Mouse (Mus musculus): Measurements from ENCODE around the gene Unc13d. TPM values are rescaled to one million over a fixed set of nuclear protein-coding genes. Genes with fewer than 3 reads are reported as not detected.

The Unc13d gene
- polyA plus RNA-seq, 1 experiment from 2014 or later, result 0.69 TPM

- 5% methylated on average over 40 of the region's 43 CpGs for WGBS
- ATAC-seq (ENCODE audit: low FRiP score), result peak; percentile 97
- Histone ChIP-seq H3K27me3 (no peaks in the 10 kb centered on the region), H3K4me3 (replicated peaks) (peak within 1 kb of the TSS; percentile 54), H3K9ac (peak within 1 kb of the TSS; percentile 56), H3K27ac (peak within 1 kb of the TSS; percentile 75), H3K4me1 (peaks cover 17% of the 10 kb centered on the region), H3K36me3 (replicated peaks) (peaks cover 27% of the 10 kb centered on the region), H3K4me2 (peak within 1 kb of the TSS; percentile 51), H3K9me3 (no peaks in the 10 kb centered on the region)
Observed at GRCm38 (mm10) chr11:116086258-116087193, 8.8 kb upstream of the Unc13d start, which contains the start of gene Wbp2. Gene Wbp2, minus strand, starts transcription at chr11:116086995.

GRCm38 (mm10) chr11:116084166-116084565 is 6.4 kb upstream of the Unc13d start:
- Histone ChIP-seq H3K36me3 (replicated peaks) (peaks cover 50% of the 10 kb centered on the region), H3K27ac (no peak overlapping the region), H3K4me1 (peaks cover 20% of the 10 kb centered on the region), H3K9me3 (no peaks in the 10 kb centered on the region), H3K4me3 (replicated peaks) (no peak overlapping the region), H3K27me3 (no peaks in the 10 kb centered on the region), H3K4me2 (no peak overlapping the region), H3K9ac (no peak overlapping the region)
- no peak for ATAC-seq (ENCODE audit: low FRiP score)
- 96% methylated on average over 6 of the region's 6 CpGs for WGBS

DNA sequence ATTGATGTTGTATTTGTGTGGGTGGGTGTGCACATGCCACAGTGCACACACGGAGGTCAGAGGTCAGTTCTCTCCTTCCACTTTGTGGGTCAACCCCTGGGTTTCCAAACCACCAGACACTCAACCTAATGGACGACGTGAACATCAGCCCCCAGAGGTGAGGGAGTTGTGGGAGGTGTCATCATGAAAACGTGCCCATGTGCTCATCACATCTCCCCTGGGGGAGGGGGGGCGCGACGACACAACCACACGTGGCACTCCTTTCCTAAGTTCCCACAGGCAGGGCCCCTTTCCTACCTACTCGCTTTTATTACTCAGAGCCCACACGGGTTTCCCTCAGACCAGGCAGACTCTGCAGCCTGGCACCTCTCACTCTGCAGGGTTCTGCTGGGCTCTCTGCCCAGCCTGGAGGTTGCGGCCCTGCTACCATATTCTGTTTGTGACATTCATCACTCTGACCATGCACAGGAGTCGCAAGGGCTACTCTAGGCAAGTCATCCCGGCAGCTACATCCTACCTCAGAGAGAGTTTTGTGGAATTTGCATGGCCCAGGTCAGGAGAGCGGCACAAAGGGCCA is 5.4 kb upstream of the Unc13d start:
- H3K4me1 ChIP-seq, result peaks cover 27% of the 10 kb centered on the region
- no peaks in the 10 kb centered on the region for H3K9me3 ChIP-seq

DNA sequence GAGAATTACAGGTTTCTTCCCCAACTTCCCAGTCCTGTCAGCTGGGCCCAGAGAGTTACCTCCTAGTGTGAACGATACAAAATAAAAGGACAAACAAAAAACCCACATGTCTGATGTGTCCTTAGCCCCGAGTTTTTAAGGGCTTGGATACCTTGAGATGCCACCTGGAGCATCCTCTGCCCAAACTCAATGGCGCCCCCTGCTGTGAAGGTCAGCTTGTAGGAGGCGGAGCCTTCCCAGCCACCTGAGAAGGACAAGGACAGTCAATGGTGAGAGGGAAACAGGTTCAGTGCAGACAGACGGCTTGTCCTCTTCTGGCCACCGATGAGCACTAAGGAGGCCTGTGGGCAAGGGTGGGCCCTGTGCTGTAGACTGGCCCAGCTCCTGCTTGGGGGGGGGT is 3.3 kb upstream of the Unc13d start:
- H3K4me3 ChIP-seq (replicated peaks), result no peak overlapping the region
- ATAC-seq (ENCODE audit: low FRiP score), result no peak
- H3K9me3 ChIP-seq, result no peaks in the 10 kb centered on the region
- no peak overlapping the region for H3K4me2 ChIP-seq
- no peak overlapping the region for H3K27ac ChIP-seq
- no peak overlapping the region for H3K9ac ChIP-seq
- H3K4me1 ChIP-seq, result peaks cover 27% of the 10 kb centered on the region
- H3K36me3 ChIP-seq (replicated peaks), result peaks cover 57% of the 10 kb centered on the region
- whole genome bisulfite sequencing, result 73% methylated on average over 6 of the region's 6 CpGs
- H3K27me3 ChIP-seq, result no peaks in the 10 kb centered on the region

More for the DNA sequence above, 5.4 kb upstream of the Unc13d start:
- peaks cover 57% of the 10 kb centered on the region for H3K36me3 ChIP-seq (replicated peaks)
- no peak overlapping the region for H3K9ac ChIP-seq
- ATAC-seq (ENCODE audit: low FRiP score), result no peak
- no peak overlapping the region for H3K4me3 ChIP-seq (replicated peaks)
- H3K27me3 ChIP-seq, result no peaks in the 10 kb centered on the region
- WGBS, result 93% methylated on average over 14 of the region's 14 CpGs
- H3K27ac ChIP-seq, result no peak overlapping the region
- no peak overlapping the region for H3K4me2 ChIP-seq

DNA sequence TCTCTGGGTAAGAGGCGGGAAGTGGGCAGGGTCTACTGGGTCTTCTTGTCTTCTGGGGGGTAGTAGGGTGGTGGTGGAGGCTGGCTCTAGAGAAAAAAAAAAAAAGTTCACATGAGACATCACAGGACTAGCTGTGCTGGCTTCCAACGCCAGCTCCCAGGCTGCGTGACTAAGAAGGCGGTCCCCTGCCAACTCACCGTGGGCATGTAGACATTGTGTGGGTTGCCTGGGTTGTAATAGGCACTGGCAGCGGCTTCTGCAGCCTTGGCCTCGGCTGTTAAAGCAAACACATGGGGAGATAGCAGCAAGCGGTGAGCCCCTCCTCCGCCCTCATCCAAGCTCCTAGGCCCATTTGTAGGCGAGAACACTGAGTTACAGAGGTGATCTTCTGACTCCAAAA is 1.8 kb upstream of the Unc13d start:
- no peak for ATAC-seq (ENCODE audit: low FRiP score)
- Histone ChIP-seq H3K4me2 (no peak overlapping the region), H3K27ac (no peak overlapping the region), H3K36me3 (replicated peaks) (peaks cover 54% of the 10 kb centered on the region), H3K4me1 (peaks cover 19% of the 10 kb centered on the region), H3K9me3 (no peaks in the 10 kb centered on the region), H3K27me3 (no peaks in the 10 kb centered on the region), H3K4me3 (replicated peaks) (no peak overlapping the region), H3K9ac (no peak overlapping the region)
- 87% methylated on average over 10 of the region's 10 CpGs for WGBS

DNA sequence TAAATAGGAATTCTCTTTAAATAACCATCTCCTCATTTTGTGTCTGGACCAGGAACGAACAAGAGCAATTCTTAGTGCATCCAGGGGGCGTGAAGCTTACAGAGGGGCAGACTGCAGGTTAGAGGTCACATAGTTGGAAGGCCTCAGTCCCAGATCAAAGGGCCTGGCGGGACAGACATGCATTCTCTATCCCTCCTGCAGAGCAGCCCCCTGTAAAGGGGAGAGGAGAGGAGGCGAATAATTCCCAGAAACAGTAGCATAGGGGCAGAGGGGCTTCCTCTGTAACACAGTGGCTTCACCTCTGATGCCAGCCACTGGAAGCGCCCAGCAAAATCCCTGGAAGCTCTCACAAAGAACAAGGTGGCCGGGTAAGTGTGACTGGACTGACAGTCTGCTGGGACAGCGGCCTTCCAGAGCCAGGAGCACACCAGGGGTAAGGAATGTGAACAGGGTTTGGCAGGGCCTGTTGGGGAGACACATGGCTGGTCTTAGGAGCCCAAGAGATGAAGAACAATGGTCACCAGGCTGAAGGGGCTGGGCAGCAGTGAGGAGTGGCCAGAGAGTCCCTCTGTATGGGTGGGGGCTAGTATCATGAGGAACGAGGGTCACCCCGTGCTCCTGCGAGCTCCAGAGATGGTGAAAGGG is 1.0 kb upstream of the Unc13d start:
- Histone ChIP-seq H3K4me1 (peaks cover 19% of the 10 kb centered on the region), H3K27me3 (no peaks in the 10 kb centered on the region), H3K27ac (peak overlapping the region; percentile 65), H3K4me3 (replicated peaks) (no peak overlapping the region), H3K36me3 (replicated peaks) (peaks cover 51% of the 10 kb centered on the region), H3K9ac (peak overlapping the region; percentile 17; the same call in 1 of the 2 replicates), H3K4me2 (peak overlapping the region; percentile 50; the same call in 1 of the 2 replicates), H3K9me3 (no peaks in the 10 kb centered on the region)
- WGBS, result 35% methylated on average over 10 of the region's 10 CpGs
- ATAC-seq (ENCODE audit: low FRiP score), result 0 out of 2 replicates have a peak, but pooled peaks have one; percentile 22

DNA sequence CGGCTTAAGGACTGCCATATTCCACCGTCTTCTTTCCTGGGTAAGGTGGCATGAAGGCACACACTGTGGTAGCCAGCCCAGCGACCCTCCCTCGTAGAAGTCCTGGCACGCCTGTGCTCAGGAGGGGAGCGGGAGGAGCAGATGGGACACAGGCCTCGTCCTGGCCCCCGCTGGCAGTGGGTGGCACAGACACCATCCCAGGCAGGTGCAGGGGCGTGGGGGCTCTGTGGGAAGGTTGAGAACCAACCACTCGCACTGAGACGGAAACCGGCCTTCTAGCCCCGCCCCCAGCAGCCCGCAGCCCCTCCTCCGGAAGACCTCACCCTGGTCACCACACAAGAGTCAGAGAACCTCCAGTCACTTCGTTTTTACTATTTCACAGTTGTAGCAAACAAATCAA is 460 bp upstream of the Unc13d start:
- H3K27ac ChIP-seq, result peak overlapping the region; percentile 65; the same call in 1 of the 2 replicates
- ATAC-seq (ENCODE audit: low FRiP score), result 0 out of 2 replicates have a peak, but pooled peaks have one; percentile 54
- H3K4me1 ChIP-seq, result peaks cover 19% of the 10 kb centered on the region

DNA sequence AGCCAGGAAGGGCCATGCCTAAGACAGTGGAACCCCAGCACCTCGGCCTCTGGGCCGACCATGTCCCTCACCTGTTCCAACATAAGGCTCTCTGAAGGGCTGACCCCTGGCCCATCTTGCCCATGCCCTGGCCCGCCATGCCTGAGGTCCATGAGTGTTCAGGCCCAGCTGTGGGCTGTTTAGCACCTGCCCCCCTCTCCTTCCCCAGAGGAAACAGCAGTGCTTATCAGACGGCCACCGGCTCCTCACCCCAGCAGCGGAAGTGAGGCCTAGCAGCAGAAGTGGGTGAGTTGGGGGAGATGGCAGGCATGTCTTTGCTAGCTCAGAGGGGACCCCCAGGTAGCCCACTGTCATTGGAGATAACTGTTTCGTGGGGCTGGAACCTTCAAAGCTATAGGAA is 925 bp downstream of the Unc13d start:
- peaks cover 19% of the 10 kb centered on the region for H3K4me1 ChIP-seq
- H3K36me3 ChIP-seq (replicated peaks), result peaks cover 33% of the 10 kb centered on the region
- no peaks in the 10 kb centered on the region for H3K9me3 ChIP-seq
- no peaks in the 10 kb centered on the region for H3K27me3 ChIP-seq
- no peak overlapping the region for H3K4me3 ChIP-seq (replicated peaks)
- no peak for ATAC-seq (ENCODE audit: low FRiP score)
- WGBS, result 92% methylated on average over 7 of the region's 7 CpGs
- H3K27ac ChIP-seq, result no peak overlapping the region
- 0 out of 2 replicates have a peak overlapping the region, but pooled peaks have one; percentile 4 for H3K9ac ChIP-seq
- no peak overlapping the region for H3K4me2 ChIP-seq

More for the DNA sequence above, 460 bp upstream of the Unc13d start:
- 11% methylated on average over 16 of the region's 16 CpGs for WGBS
- H3K4me3 ChIP-seq (replicated peaks), result peak overlapping the region; percentile 27
- peaks cover 45% of the 10 kb centered on the region for H3K36me3 ChIP-seq (replicated peaks)
- H3K27me3 ChIP-seq, result no peaks in the 10 kb centered on the region
- peak overlapping the region; percentile 47; the same call in 1 of the 2 replicates for H3K9ac ChIP-seq
- H3K9me3 ChIP-seq, result no peaks in the 10 kb centered on the region
- H3K4me2 ChIP-seq, result peak overlapping the region; percentile 50

- no peak for ATAC-seq (ENCODE audit: low FRiP score)
- WGBS, result 72% methylated on average over 7 of the region's 7 CpGs
- peaks cover 19% of the 10 kb centered on the region for H3K4me1 ChIP-seq
Observed at GRCm38 (mm10) chr11:116076266-116076540, 1.6 kb downstream of the Unc13d start.

DNA sequence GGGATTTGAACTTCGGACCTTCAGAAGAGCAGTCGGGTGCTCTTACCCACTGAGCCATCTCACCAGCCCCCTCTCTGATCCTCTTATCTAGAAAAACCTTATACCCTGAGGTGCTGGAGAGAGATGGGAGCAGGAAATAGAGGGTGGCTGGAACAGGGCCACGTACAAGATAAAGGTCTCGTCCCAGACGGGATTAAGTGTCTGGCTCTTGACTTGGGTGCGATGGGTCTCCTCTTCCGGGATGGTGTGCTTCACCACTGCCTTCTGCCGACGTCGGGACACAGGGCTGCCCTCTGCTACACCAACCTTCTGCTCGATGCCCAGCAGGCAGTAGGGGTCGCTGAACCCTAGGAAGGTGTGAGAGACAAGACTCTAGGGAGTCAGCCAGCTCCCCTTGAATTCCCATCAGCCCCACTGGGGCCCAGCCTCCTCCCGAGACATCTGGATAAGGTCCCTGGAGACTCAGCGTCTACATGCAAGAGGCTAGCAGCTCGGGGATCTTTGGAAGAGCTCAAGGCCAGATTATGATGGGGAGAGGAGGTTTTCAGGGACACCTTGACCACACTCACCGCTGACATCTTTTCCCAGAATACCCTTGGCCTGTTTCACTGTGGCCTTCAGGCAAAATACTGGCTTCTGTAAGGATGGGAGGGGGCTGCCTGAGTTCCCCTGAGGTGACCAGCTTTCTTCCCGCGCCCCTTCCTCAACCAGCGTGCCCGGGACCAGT is 2.1 kb downstream of the Unc13d start:
- WGBS, result 64% methylated on average over 20 of the region's 20 CpGs
- no peaks in the 10 kb centered on the region for H3K9me3 ChIP-seq
- peaks cover 19% of the 10 kb centered on the region for H3K4me1 ChIP-seq
- H3K4me2 ChIP-seq, result no peak overlapping the region
- H3K9ac ChIP-seq, result no peak overlapping the region
- ATAC-seq (ENCODE audit: low FRiP score), result no peak
- no peak overlapping the region for H3K4me3 ChIP-seq (replicated peaks)
- H3K27ac ChIP-seq, result no peak overlapping the region
- H3K36me3 ChIP-seq (replicated peaks), result peaks cover 21% of the 10 kb centered on the region
- H3K27me3 ChIP-seq, result no peaks in the 10 kb centered on the region

More at GRCm38 (mm10) chr11:116076266-116076540, 1.6 kb downstream of the Unc13d start:
- H3K9ac ChIP-seq, result no peak overlapping the region
- no peak overlapping the region for H3K4me3 ChIP-seq (replicated peaks)
- peaks cover 26% of the 10 kb centered on the region for H3K36me3 ChIP-seq (replicated peaks)
- no peaks in the 10 kb centered on the region for H3K9me3 ChIP-seq
- H3K27me3 ChIP-seq, result no peaks in the 10 kb centered on the region
- H3K4me2 ChIP-seq, result no peak overlapping the region
- no peak overlapping the region for H3K27ac ChIP-seq

DNA sequence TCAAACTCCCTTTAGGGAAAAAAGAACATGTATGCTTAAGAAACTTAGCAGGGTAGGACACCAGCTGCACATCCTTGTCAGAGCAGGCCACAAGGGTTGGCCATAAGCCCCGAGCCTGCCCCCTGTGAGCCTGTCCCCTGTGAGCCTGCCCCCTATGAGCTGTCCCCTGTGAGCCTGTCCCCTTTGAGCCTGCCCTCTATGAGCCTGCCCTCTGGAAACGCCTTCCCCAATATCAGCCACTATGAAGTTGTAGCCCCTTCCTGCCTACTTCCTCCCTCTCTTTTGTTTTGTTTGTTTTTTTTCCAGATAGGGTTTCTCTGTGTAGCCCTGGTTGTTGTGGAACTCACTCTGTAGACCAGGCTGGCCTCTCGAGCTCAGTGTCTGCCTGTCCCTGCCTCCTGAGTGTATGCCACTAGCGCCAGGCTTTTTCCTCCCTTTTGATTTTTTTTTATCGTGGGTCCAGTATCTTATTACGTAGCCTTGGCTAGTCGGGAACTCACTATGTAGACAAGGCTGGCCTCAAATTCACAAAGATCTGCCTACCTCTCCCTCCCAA is 3.2 kb downstream of the Unc13d start:
- peaks cover 10% of the 10 kb centered on the region for H3K36me3 ChIP-seq (replicated peaks)

More for the DNA sequence above, 3.2 kb downstream of the Unc13d start:
- Histone ChIP-seq H3K4me2 (no peak overlapping the region), H3K27me3 (no peaks in the 10 kb centered on the region), H3K27ac (no peak overlapping the region), H3K4me3 (replicated peaks) (no peak overlapping the region), H3K4me1 (peaks cover 19% of the 10 kb centered on the region), H3K9me3 (no peaks in the 10 kb centered on the region), H3K9ac (no peak overlapping the region)
- WGBS, result 72% methylated on average over 7 of the region's 7 CpGs
- no peak for ATAC-seq (ENCODE audit: low FRiP score)

Measured in forebrain, embryonic 12.5 days (tissue).